Mouse (Mus musculus): ENCODE results near the gene Ddx3y. TPM values are rescaled to one million over a fixed set of nuclear protein-coding genes. Genes with fewer than 3 reads are reported as not detected.

Gene Ddx3y
- polyA plus RNA-seq, 1 experiment = not detected

- Histone ChIP-seq H3K4me2 (ENCODE audit: low read depth) (no peak overlapping the region), H3K79me2 (ENCODE audit: control insufficient read depth, insufficient read depth) (no peaks in the 10 kb centered on the region), H3ac (ENCODE audit: control insufficient read depth, insufficient read length) (no peak overlapping the region), H3K27me3 (ENCODE audit: control insufficient read depth, insufficient read depth, insufficient read length) (no peaks in the 10 kb centered on the region), H3K4me3 (no peak overlapping the region), H3K36me3 (ENCODE audit: control insufficient read depth, insufficient read depth) (no peaks in the 10 kb centered on the region)
- TF ChIP-seq REST (IDR thresholded peaks at IDR 0.05; ENCODE audit: insufficient read depth, insufficient read length) (no peak), POLR2AphosphoS2 (IDR thresholded peaks at IDR 0.05; ENCODE audit: insufficient read length, low read depth) (no peak), TCF12 (IDR thresholded peaks at IDR 0.05; ENCODE audit: insufficient read depth, poor library complexity, severe bottlenecking) (no peak), SRF (IDR thresholded peaks at IDR 0.05; ENCODE audit: control insufficient read depth, insufficient read length, low read depth) (no peak)
These were observed 41.5 kb downstream of the Ddx3y start for GRCm38 (mm10) chrY:1244940-1245339.

- no peaks in the 10 kb centered on the region for H3K36me3 ChIP-seq (ENCODE audit: control insufficient read depth, insufficient read depth)
- H3K27me3 ChIP-seq (ENCODE audit: control insufficient read depth, insufficient read depth, insufficient read length) = no peaks in the 10 kb centered on the region
- H3K4me2 ChIP-seq (ENCODE audit: low read depth) = no peak overlapping the region
- H3K4me3 ChIP-seq = no peak overlapping the region
- TF ChIP-seq REST (IDR thresholded peaks at IDR 0.05; ENCODE audit: insufficient read depth, insufficient read length) (no peak), TCF12 (IDR thresholded peaks at IDR 0.05; ENCODE audit: insufficient read depth, poor library complexity, severe bottlenecking) (no peak), POLR2A (IDR thresholded peaks at IDR 0.05; ENCODE audit: insufficient read length, low read depth) (no peak), MAX (IDR thresholded peaks at IDR 0.05; ENCODE audit: low read depth) (no peak), USF1 (IDR thresholded peaks at IDR 0.05; ENCODE audit: low read depth) (no peak), TCF3 (IDR thresholded peaks at IDR 0.05; ENCODE audit: insufficient read length, low read depth) (no peak), SRF (IDR thresholded peaks at IDR 0.05; ENCODE audit: control insufficient read depth, insufficient read length, low read depth) (no peak), MYOD1 (IDR thresholded peaks at IDR 0.05; ENCODE audit: control insufficient read depth in 1 of 3, insufficient read length in 2 of 3, low read depth in 2 of 3) (no peak), E2F4 (IDR thresholded peaks at IDR 0.05; ENCODE audit: insufficient read depth) (no peak), CEBPB (IDR thresholded peaks at IDR 0.05; ENCODE audit: insufficient read depth, poor library complexity, severe bottlenecking) (no peak), POLR2AphosphoS2 (IDR thresholded peaks at IDR 0.05; ENCODE audit: insufficient read length, low read depth) (no peak)
- H3K79me2 ChIP-seq (ENCODE audit: control insufficient read depth, insufficient read depth) = no peaks in the 10 kb centered on the region
- H3ac ChIP-seq (ENCODE audit: control insufficient read depth, insufficient read length) = no peak overlapping the region
These were observed 42.0 kb downstream of the Ddx3y start for GRCm38 (mm10) chrY:1244421-1244820.

- Histone ChIP-seq H3ac (ENCODE audit: control insufficient read depth, insufficient read length) (no peak overlapping the region), H3K36me3 (ENCODE audit: control insufficient read depth, insufficient read depth) (no peaks in the 10 kb centered on the region), H3K27me3 (ENCODE audit: control insufficient read depth, insufficient read depth, insufficient read length) (no peaks in the 10 kb centered on the region), H3K4me3 (no peak overlapping the region), H3K79me2 (ENCODE audit: control insufficient read depth, insufficient read depth) (no peaks in the 10 kb centered on the region), H3K4me2 (ENCODE audit: low read depth) (no peak overlapping the region)
- TF ChIP-seq USF1 (IDR thresholded peaks at IDR 0.05; ENCODE audit: low read depth) = no peak
- no peak for TF ChIP-seq MAX (IDR thresholded peaks at IDR 0.05; ENCODE audit: low read depth)
- TF ChIP-seq MYOG (IDR thresholded peaks at IDR 0.05; ENCODE audit: control insufficient read depth in 1 of 3, insufficient read depth in 1 of 3, insufficient read length in 2 of 3, low read depth in 2 of 3) = no peak
- no peak for TF ChIP-seq CEBPB (IDR thresholded peaks at IDR 0.05; ENCODE audit: insufficient read depth, poor library complexity, severe bottlenecking)
- no peak for TF ChIP-seq POLR2AphosphoS2 (IDR thresholded peaks at IDR 0.05; ENCODE audit: insufficient read length, low read depth)
- TF ChIP-seq POLR2A (IDR thresholded peaks at IDR 0.05; ENCODE audit: insufficient read length, low read depth) = no peak
- TF ChIP-seq MYOD1 (IDR thresholded peaks at IDR 0.05; ENCODE audit: control insufficient read depth in 1 of 3, insufficient read length in 2 of 3, low read depth in 2 of 3) = no peak
- TF ChIP-seq TCF12 (IDR thresholded peaks at IDR 0.05; ENCODE audit: insufficient read depth, poor library complexity, severe bottlenecking) = no peak
- no peak for TF ChIP-seq SRF (IDR thresholded peaks at IDR 0.05; ENCODE audit: control insufficient read depth, insufficient read length, low read depth)
- TF ChIP-seq REST (IDR thresholded peaks at IDR 0.05; ENCODE audit: insufficient read depth, insufficient read length) = no peak
These were observed 66.4 kb downstream of the Ddx3y start for GRCm38 (mm10) chrY:1220001-1220400.

Other genes starting within 250 kb of the Ddx3y start
- gene Uty, start 40.9 kb downstream of the Ddx3y start, polyA plus RNA-seq (2012; fragmentation: generic; extraction: Trizol) = not detected
- gene Usp9y, start 173.2 kb upstream of the Ddx3y start, polyA plus RNA-seq (2012; fragmentation: generic; extraction: Trizol) = not detected

Measured in myocyte (in vitro differentiated cells).